Mouse (Mus musculus) cerebellum, postnatal 36 days (tissue): ENCODE data around the gene Gm17651.

Source experiments
- DNase-seq, 2 experiments: peaks; one replicate each; pipeline ENCODE4 v3.0.0; 2021 to 2022; ENCODE audit warnings: mixed read lengths in 2 of 2

The Gm17651 gene

DNA sequence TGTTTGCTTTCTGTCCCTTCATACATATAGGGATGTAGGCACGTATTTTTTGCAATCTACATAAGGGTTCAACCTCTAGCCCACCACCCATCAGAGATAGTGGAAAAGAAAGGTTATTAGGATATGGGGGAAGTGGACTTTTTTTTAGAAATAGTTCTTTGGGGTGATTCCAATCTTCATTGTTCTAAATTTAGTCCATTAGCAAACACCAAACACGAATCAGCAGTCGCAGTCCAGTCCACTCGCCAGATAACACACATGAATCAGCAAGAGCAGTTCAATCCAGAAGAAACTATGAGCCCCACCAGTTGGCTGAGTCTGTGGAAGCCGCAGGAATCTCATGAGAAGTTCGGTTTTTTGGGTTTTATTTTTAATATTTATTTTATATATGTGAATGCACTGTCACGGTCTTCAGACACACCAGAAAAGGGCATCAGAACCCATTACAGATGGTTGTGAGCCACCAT is at the start of gene Gm17651:
Gene Gm17651, minus strand, starts transcription at position 51 of the 467 bp plus-strand sequence.
- no peak for DNase-seq

DNA sequence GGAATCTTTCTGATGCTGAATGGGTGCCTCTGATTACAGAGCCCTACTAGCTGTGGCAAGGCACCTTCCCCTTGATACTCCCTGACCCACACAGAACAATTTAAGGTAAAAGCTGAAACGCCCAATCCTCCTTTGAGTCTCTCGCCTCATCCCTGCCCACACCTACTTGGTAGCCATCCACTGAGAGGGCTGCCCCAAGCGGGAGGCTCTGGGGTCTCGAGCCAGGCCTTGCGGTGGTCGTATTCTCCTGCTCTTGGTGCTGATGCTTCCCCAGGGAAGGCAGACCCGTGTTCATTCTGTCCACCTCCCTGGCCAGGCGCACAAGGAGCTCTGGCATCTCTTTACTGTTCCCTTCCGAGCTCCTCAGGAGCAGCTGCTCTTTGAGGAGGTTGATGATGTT is 44.6 kb upstream of the Gm17651 start:
- DNase-seq = no peak

GRCm38 (mm10) chr3:97715922-97716321 is 41.4 kb upstream of the Gm17651 start:
- DNase-seq = no peak

DNA sequence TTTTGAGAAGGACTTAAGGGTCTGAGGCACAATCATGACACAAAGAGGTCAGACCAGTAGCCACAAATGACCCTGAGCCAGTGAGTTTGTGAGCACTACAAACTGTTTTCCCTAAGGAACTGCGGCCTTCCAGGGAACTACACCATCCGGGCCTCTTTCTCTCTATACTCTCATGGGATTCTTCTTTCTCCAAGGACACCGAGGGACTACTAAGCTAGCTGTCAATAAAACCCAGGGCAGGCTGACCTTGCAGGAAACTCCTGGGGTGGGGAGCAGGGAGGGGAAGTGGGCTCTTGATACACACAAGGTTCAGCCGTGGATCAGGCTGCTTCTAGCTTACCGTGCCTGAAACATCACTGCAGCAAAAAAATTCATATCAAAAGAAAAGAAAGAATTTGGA is 36.4 kb upstream of the Gm17651 start:
- no peak for DNase-seq

DNA sequence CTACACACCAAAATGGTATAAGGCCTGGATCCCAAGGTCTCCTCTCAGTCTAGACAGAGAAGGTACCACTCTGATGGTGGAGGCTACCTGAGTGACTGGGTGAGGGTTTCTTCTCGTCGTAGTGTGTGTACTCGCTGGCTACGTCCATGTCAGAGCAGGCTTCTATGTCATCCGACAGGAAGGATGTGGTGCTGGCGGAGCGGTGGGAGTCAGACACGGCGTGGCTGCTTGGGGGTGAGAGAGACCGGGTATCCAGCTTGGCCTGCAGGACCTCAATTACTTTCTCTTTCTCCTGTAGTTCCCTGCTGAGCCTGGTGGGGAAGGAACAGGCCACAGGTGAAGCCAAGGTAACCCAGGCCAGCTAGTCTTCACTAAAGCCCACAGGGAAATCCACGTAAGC is 35.6 kb upstream of the Gm17651 start:
- no peak for DNase-seq

DNA sequence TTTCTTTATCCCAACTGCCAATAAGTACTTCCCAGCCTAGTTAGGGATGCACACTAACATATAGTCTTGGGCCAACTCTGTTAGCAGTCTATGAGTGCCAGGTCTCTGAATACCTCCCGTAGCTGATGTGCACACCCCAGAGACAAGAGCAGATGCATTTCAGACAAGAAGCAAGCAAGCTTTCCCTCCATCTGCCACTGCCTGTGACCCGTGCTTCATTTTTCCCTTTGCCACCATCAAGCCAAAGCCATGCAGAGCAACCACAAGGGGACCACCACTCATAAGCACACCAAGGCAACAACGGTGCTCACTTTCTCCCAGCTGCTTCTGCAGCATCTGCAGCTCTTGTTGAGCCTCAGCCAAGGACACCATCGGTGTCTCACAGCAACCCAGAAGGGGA is 32.1 kb upstream of the Gm17651 start:
- DNase-seq = no peak

DNA sequence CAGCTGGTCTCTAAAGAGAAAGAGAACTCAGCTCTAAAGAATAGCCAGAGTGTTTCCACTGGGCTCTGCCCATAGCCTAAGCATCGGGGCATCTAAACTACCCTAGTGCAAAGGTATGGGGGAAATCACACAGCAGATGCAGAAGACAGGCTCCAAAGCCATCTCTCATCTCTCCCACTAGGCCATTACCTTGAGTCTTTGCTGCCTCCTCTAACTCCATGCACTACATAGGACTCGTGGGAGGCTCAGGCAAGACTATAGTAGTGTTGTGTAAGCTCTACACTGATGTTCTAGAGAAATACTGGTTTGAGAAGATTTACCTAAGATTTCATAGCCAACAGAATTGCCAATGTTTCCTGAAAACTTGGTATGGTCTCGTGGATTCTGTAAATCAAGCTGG is 31.0 kb upstream of the Gm17651 start:
- no peak for DNase-seq

- no peak for DNase-seq
Observed at GRCm38 (mm10) chr3:97702448-97703080, 28.1 kb upstream of the Gm17651 start.

- DNase-seq = no peak
Observed at GRCm38 (mm10) chr3:97701198-97701597, 26.7 kb upstream of the Gm17651 start.

DNA sequence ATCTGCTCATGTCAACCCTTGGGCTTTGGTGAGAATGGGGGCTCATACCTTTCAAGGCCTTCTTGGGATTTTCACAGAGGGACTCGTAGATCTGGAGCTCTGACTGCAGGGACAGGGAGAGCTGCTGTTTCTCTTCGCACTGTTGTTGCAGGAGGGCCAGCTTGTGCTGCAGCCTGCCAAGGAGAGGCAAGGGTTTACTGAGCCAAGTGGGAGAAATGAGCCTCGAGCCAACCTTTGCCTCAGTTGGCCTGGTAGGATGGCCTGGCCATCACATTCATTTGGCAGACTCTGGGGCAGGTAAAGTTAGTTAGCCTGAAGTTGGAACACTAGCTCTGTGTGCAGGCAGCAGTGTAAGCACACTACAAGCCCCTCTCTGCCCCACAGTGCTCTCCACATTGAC is 24.6 kb upstream of the Gm17651 start:
- no peak for DNase-seq

DNA sequence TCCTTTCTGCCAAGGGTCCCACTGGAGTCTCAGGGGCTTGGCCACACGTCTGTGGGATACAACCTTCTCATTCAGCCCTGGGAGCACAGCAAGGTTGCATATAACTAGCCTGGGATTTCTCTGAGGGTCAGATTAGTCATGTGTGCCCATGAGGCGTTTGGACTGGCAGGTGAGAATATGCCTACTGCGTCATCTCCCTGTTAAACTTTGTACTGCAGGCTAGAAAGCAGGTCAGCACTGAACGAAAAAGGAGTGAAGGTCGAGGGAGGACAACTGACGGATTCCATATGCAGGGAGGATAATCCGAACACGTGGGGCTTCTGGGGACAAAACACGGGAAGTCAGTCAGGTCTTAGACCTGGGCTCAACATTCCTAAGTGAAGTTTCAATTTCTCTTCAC is 22.8 kb upstream of the Gm17651 start:
- DNase-seq = no peak

- DNase-seq = no peak
Observed at GRCm38 (mm10) chr3:97696866-97697265, 22.4 kb upstream of the Gm17651 start.

DNA sequence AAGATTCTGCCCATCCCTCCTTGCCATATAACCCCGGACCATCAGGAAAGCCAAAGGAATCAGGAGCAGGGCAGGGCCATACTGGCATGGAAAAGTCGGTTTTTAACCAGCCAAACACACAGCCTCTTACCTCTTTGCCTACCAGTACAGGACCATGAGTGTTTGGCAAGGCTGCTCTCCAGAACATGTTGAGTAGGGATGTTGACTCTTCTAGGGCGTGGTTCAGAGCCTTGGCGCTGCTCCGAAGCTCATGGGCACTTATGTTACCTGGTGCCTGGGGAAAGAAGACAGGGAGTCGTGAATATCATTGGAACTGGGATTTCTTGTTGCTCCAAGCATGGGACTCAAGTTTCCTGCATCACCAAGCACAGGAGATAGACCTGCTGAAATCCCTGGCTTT is 19.3 kb upstream of the Gm17651 start:
- no peak for DNase-seq

GRCm38 (mm10) chr3:97691443-97692017 is 17.0 kb upstream of the Gm17651 start:
- DNase-seq = no peak

DNA sequence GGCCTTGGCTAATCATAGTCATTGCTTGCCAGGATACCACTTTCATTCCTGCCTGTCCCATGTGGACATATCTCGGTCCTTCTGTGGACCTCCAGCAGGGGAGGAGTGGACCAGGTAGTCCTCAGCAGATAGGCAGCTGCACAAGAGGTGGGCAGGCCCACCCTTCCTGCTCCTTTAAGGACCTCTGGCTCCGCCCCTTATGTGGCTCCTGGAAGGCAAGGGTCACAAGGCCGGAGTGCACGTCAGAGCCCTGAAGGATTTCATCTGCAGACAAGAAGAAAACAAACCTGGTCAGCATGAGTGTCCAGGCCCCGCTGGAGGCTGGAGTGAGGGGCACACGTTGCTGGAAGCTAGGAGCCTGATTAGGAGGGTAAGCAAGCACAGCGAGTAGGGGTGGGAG is 16.1 kb upstream of the Gm17651 start:
- DNase-seq = no peak

DNA sequence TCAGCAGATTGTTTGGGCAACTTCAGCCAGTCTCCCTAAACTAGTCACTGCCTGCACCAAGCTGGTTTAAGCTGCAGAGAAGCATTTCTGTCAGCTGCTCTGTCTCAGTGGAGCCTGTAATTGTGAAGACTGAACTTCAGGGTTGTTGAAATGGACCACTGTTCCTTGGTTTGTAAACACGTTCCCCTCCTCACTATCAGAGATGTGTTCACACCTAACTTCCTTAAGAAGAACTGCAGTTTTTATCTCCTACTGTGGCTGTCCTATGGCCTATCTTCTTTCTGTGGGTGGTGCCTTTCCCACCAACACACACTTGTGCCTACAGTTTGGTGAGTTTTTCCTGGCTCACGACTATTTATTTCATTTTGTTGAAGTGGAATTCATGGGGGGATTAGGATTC is 14.8 kb upstream of the Gm17651 start:
- no peak for DNase-seq

GRCm38 (mm10) chr3:97686372-97687117 is 12.1 kb upstream of the Gm17651 start:
- no peak for DNase-seq

DNA sequence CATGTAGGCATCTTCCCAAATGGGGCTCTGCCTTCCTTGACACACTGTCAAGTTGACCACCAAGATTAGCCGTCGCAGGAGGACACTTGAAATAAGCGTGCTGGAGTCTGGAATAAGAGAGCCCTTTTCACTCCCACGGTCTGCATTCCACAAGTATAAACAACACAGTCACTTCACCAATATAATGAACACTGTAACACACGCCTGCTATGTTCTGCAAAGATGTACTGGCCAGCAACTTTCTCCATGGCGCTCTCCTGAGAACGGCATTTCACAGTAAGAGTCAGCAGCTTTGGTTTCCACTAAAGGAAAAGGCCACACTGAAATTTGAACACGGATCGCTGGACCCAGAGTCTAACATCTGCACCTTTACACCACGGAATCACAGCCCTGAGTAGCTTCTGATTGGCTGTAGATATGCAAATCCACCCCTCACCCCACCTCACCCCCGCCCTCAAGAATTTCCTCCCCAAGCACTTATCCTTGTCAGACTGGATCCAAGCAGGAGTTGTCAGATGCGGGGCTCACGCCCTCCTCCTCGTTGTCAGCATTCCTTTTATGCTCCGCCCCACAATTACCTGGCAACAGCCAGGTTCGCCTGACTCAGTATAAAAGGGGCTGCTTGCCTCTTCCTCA is 9.2 kb upstream of the Gm17651 start:
- DNase-seq = no peak

- DNase-seq = no peak
Observed at GRCm38 (mm10) chr3:97682576-97682975, 8.1 kb upstream of the Gm17651 start.

GRCm38 (mm10) chr3:97682159-97682502 is 7.6 kb upstream of the Gm17651 start:
- DNase-seq = no peak

GRCm38 (mm10) chr3:97681321-97682158 is 7.0 kb upstream of the Gm17651 start:
- peak; percentile 56 to 58 for DNase-seq

- peak; percentile 80 to 81 for DNase-seq
Observed at GRCm38 (mm10) chr3:97680631-97681320, 6.3 kb upstream of the Gm17651 start.
